Mouse (Mus musculus) splenic B cell, adult 2 months (primary cell): Measurements from ENCODE around the gene Bpifc.
"Not testable (repeated sequence)": the region's sequence is repeated elsewhere in the genome, so short reads cannot be mapped to it uniquely, and the experiment has no call there.

Experiments
- DNase-seq: peaks from one replicate; pipeline ENCODE4 v3.0.0-alpha.2; 2011; ENCODE audit warnings: low read depth, low spot score
- H3K27me3 ChIP-seq: 2 replicates; pipeline ENCODE4 v1.6.1; 2012; ENCODE audit warnings: mild to moderate bottlenecking, low read length, moderate library complexity, mixed read lengths; ENCODE audit not compliant: control insufficient read depth, poor library complexity, insufficient read depth, severe bottlenecking
- H3K36me3 ChIP-seq: 2 replicates; pipeline ENCODE4 v1.6.1; 2012; ENCODE audit warnings: mild to moderate bottlenecking, low read length, moderate library complexity, mixed read lengths; ENCODE audit not compliant: control insufficient read depth, poor library complexity, insufficient read depth, severe bottlenecking

The Bpifc gene

GRCm38 (mm10) chr10:86011781-86012180, at the start of gene Bpifc:
TSS of gene Bpifc (minus strand) at chr10:86011895.
- Histone ChIP-seq H3K27me3 (no peaks in the 10 kb centered on the region), H3K36me3 (no peaks in the 10 kb centered on the region)
- no peak for DNase-seq

- Histone ChIP-seq H3K27me3 (no peaks in the 10 kb centered on the region), H3K36me3 (no peaks in the 10 kb centered on the region)
- no peak for DNase-seq
These were observed 48.6 kb upstream of the Bpifc start for GRCm38 (mm10) chr10:86060267-86060666.

GRCm38 (mm10) chr10:86057712-86058111, 46.0 kb upstream of the Bpifc start:
- Histone ChIP-seq H3K27me3 (no peaks in the 10 kb centered on the region), H3K36me3 (no peaks in the 10 kb centered on the region)
- DNase-seq: no peak

GRCm38 (mm10) chr10:86057286-86057685, 45.6 kb upstream of the Bpifc start:
- no peak for DNase-seq
- no peaks in the 10 kb centered on the region for H3K27me3 ChIP-seq
- no peaks in the 10 kb centered on the region for H3K36me3 ChIP-seq

GRCm38 (mm10) chr10:86056297-86056903, 44.7 kb upstream of the Bpifc start:
- no peak for DNase-seq
- no peaks in the 10 kb centered on the region for H3K27me3 ChIP-seq
- H3K36me3 ChIP-seq: peaks cover under 1% of the 10 kb centered on the region; the same call in 1 of the 2 replicates

DNA sequence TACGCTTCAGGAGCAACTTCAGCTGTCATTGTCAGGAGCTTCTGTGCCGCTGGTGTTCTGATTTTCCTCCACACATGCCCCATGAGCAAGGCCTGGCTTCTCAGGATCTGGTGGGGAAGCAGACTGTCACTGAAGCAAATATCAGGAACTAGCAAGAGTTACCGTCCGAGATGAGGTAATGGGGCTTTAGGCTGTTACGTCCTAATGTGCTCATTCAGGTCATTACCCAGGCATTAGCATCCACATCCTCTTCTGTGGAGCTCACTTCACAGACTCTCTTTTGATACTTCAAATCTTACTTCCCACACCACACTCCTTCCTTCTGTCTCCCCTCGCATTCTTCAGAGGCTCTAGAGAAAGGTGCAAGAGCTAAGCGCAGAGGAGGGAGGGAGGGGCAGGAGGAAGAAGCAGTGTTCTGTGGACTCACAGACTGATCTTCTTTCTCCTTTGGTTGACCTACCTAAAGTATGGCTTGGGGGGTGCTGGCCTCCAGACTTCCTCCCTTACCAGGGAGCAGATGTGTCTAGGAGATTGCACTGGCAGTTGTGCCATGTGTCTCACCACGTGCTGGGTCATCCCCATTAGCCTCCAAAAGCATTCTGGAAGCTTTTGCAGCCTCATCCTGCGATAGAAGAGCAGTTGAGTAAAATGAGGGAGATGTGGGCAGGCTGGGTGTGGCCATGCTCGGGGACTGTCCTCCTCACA, 41.3 kb upstream of the Bpifc start:
- Histone ChIP-seq H3K27me3 (no peaks in the 10 kb centered on the region), H3K36me3 (peaks cover 2% of the 10 kb centered on the region; the same call in 1 of the 2 replicates)
- no peak for DNase-seq

DNA sequence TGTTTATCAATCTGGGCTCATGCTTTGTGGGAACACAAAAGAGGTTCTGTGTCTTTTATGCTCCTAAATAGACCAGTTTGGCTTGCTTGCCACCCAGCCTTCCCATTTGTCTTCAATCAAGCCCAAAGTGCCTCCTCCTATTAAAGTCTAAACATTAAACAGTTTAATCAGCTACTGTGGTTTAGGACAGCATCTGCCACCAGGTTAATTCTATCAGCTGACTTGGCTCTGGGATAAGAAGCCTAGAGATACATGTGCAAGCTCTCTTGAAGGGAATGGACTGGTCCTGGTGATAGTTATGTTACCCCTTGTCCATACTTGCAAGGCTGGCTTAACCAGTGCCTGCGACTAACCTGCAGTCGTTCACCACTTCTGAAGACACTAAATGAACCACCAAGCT, 38.8 kb upstream of the Bpifc start:
- Histone ChIP-seq H3K27me3 (no peaks in the 10 kb centered on the region), H3K36me3 (peaks cover 2% of the 10 kb centered on the region; the same call in 1 of the 2 replicates)
- no peak for DNase-seq

DNA sequence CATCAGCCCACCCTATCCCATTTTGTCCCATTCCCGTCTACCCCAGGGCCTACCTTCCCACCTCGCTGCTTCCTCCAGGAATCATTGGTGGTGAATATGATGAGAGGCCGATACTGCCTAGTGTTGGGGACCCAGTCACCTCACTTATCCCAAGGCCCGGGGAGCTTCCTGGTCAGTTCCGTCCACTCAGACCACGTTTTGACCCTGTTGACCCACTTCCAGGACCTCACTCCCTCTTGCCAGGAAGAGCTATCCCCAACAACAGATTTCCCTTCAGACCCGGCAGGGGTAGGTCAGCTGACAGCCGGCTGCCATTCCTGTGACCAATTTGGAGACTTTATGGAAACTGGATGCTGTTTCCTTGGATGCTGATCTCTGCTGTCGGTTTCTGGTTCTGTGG, 36.1 kb upstream of the Bpifc start:
- no peak for DNase-seq
- Histone ChIP-seq H3K36me3 (peaks cover 10% of the 10 kb centered on the region; the same call in 1 of the 2 replicates), H3K27me3 (no peaks in the 10 kb centered on the region)

DNA sequence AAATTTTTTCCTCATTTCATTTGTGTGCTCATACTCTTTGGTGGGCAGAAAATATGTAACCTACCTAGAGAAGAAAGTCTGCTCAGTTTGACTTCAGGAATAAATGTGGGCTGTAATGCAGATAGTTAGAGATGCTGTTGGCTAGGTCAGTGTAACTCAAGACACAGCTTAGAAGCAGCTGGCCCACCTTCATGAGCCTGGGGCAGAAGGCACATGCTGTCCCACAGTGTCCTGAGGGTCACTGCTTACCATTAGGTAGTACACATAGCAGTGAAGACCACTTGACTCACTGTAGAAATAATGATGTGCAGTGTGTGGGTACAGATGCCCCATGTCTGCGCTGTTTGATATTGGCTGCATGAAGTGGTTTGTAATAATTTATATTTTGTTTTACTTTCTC, 34.7 kb upstream of the Bpifc start:
- Histone ChIP-seq H3K27me3 (no peaks in the 10 kb centered on the region), H3K36me3 (peaks cover 11% of the 10 kb centered on the region; the same call in 1 of the 2 replicates)
- DNase-seq: no peak

GRCm38 (mm10) chr10:86044066-86044465, 32.4 kb upstream of the Bpifc start:
- DNase-seq: no peak
- no peaks in the 10 kb centered on the region for H3K27me3 ChIP-seq
- H3K36me3 ChIP-seq: peaks cover 10% of the 10 kb centered on the region; the same call in 1 of the 2 replicates

DNA sequence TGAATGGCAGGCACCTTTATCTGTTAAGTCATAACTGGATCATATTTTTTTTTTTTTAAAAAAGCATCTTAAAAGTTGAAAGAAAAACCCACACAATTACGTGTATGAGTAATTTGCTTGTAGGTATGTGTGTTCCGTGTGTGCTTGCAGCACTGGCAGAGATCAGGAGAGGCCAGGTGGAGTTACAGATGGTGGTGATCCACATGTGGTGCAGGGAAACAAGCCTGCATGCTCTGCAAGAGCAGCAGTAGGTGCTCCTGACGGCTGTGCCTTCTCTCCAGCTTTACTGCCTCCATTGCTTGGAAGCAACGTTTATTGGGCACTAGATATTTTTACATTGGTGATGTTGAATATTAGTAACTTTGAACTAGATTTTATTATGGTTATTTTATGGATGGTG, 32.0 kb upstream of the Bpifc start:
- DNase-seq: no peak
- Histone ChIP-seq H3K27me3 (no peaks in the 10 kb centered on the region), H3K36me3 (peaks cover 10% of the 10 kb centered on the region; the same call in 1 of the 2 replicates)

- DNase-seq: no peak
- Histone ChIP-seq H3K36me3 (peaks cover 25% of the 10 kb centered on the region), H3K27me3 (no peaks in the 10 kb centered on the region)
These were observed 22.5 kb upstream of the Bpifc start for GRCm38 (mm10) chr10:86034007-86034728.

- no peak for DNase-seq
- H3K36me3 ChIP-seq: peaks cover 25% of the 10 kb centered on the region
These were observed 20.8 kb upstream of the Bpifc start for GRCm38 (mm10) chr10:86032517-86032916.

DNA sequence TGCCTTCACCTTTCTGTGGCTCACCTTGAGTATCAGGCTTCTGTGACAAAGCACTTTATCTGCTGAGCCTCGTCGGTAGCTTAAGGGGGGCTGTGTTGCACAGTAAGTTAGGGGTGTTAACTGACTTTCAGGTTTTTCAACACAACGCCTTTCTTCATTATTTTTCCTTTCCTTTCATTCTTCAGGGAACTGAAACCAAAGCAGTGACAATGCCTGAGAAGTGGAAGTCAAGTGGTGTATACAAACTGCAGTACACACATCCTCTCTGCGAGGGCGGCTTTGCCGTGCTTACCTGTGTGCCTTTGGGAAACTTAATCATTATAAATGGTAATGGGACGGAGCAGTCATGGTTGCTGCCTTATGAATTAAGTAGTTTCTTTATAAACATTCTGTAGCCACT, 19.0 kb upstream of the Bpifc start:
- no peak for DNase-seq
- H3K36me3 ChIP-seq: peaks cover 22% of the 10 kb centered on the region
- no peaks in the 10 kb centered on the region for H3K27me3 ChIP-seq

More at GRCm38 (mm10) chr10:86032517-86032916, 20.8 kb upstream of the Bpifc start:
- H3K27me3 ChIP-seq: no peaks in the 10 kb centered on the region

GRCm38 (mm10) chr10:86026807-86027206, 15.1 kb upstream of the Bpifc start:
- H3K36me3 ChIP-seq: peaks cover 11% of the 10 kb centered on the region
- not testable (repeated sequence) for H3K27me3 ChIP-seq, DNase-seq
